Mouse (Mus musculus) forebrain, embryonic 11.5 days (tissue): ENCODE measurements around the gene Chka. TPM values are rescaled to one million over a fixed set of nuclear protein-coding genes. Genes with fewer than 3 reads are reported as not detected.

Experiments used
- ATAC-seq: fragments of 200-750 bp; cut with Nextera tagmentation; replicated peaks from 2 replicates; pipeline ENCODE4 v1.8.0; 2017; ENCODE audit warnings: moderate TSS enrichment; ENCODE audit not compliant: low FRiP score
- DNase-seq: peaks from one replicate; pipeline ENCODE4 v3.0.0-alpha.2; 2017; ENCODE audit warnings: low spot score
- H3K27ac ChIP-seq: fragments of 300-500 bp; sonication (generic); 2 replicates; pipeline ENCODE4 v1.5.1; 2014; ENCODE audit warnings: low read depth, low read length
- H3K27me3 ChIP-seq: fragments of 300-500 bp; sonication (generic); 2 replicates; pipeline ENCODE4 v1.6.1; 2014; ENCODE audit warnings: mild to moderate bottlenecking, low read length, mixed read lengths; ENCODE audit not compliant: control insufficient read depth, insufficient read depth
- H3K36me3 ChIP-seq: fragments of 300-500 bp; sonication (generic); 2 replicates; pipeline ENCODE4 v1.6.1; 2014; ENCODE audit warnings: mild to moderate bottlenecking, low read length, moderate library complexity, mixed read lengths; ENCODE audit not compliant: control insufficient read depth, insufficient read depth
- H3K4me1 ChIP-seq: fragments of 300-500 bp; sonication (generic); replicated peaks from 2 replicates; pipeline ENCODE4 v1.6.1; 2014; ENCODE audit warnings: low read length, mixed read lengths; ENCODE audit not compliant: control insufficient read depth, insufficient read depth
- H3K4me2 ChIP-seq: fragments of 300-500 bp; sonication (generic); 2 replicates; pipeline ENCODE4 v1.6.1; 2014; ENCODE audit warnings: low read depth, mild to moderate bottlenecking, low read length, moderate library complexity, mixed read lengths; ENCODE audit not compliant: severe bottlenecking
- H3K4me3 ChIP-seq: fragments of 300-500 bp; sonication (generic); 2 replicates; pipeline ENCODE4 v1.5.1; 2014; ENCODE audit warnings: low read depth, low read length
- H3K9ac ChIP-seq: fragments of 300-500 bp; sonication (generic); 2 replicates; pipeline ENCODE4 v1.6.1; 2014; ENCODE audit warnings: low read length
- H3K9me3 ChIP-seq: fragments of 300-500 bp; sonication (generic); 2 replicates; pipeline ENCODE4 v1.6.1; 2016; ENCODE audit warnings: low read length, mixed read lengths; ENCODE audit not compliant: control insufficient read depth
- WGBS: fragments of 180-500 bp; shearing (Covaris S2); extraction: QIAGEN DNeasy Blood & Tissue Kit; methylation state at CpG from one replicate; pipeline ENCODE4 v1.1.7; 2014; 5-methylcytosine and 5-hydroxymethylcytosine counted together
- polyA plus RNA-seq: library from polyadenylated mRNA; unstranded; fragments of >200 nt; fragmentation: Nextera tagmentation; extraction: Ambion mirVana; gene quantifications from 2 replicates; pipeline ENCODE4 v1.2.1, GENCODE M21; 2014

Chka gene
- polyA plus RNA-seq, 1 experiment from 2014 or later: 70.0 TPM

GRCm38 (mm10) chr19:3898952-3899351 is 47.4 kb downstream of the Chka start:
- no peaks in the 10 kb centered on the region for H3K9me3 ChIP-seq
- WGBS: 88% methylated on average over 7 of the region's 7 CpGs
- no peak for ATAC-seq
- no peak for DNase-seq
- H3K9ac ChIP-seq: no peak overlapping the region
- H3K4me2 ChIP-seq: no peak overlapping the region
- H3K4me1 ChIP-seq: peaks cover 4% of the 10 kb centered on the region; the same call in 1 of the 2 replicates
- H3K27me3 ChIP-seq: no peaks in the 10 kb centered on the region
- peaks cover 9% of the 10 kb centered on the region; the same call in 1 of the 2 replicates for H3K36me3 ChIP-seq
- no peak overlapping the region for H3K27ac ChIP-seq
- no peak overlapping the region for H3K4me3 ChIP-seq

- H3K36me3 ChIP-seq: peaks cover 5% of the 10 kb centered on the region; the same call in 1 of the 2 replicates
- no peak overlapping the region for H3K27ac ChIP-seq
- H3K9ac ChIP-seq: no peak overlapping the region
- peaks cover 4% of the 10 kb centered on the region; the same call in 1 of the 2 replicates for H3K4me1 ChIP-seq
- WGBS: 96% methylated on average over 4 of the region's 4 CpGs
- no peak overlapping the region for H3K4me2 ChIP-seq
- no peak for DNase-seq
- no peaks in the 10 kb centered on the region for H3K9me3 ChIP-seq
- no peaks in the 10 kb centered on the region for H3K27me3 ChIP-seq
- H3K4me3 ChIP-seq: no peak overlapping the region
- ATAC-seq: no peak
Measured at GRCm38 (mm10) chr19:3899618-3900017, 48.0 kb downstream of the Chka start.

GRCm38 (mm10) chr19:3902966-3903365 is 51.4 kb downstream of the Chka start:
- Histone ChIP-seq H3K27ac (no peak overlapping the region), H3K4me1 (peaks cover 7% of the 10 kb centered on the region; the same call in 1 of the 2 replicates), H3K4me3 (no peak overlapping the region), H3K36me3 (no peaks in the 10 kb centered on the region), H3K9ac (no peak overlapping the region), H3K9me3 (no peaks in the 10 kb centered on the region), H3K27me3 (no peaks in the 10 kb centered on the region; the same call in 1 of the 2 replicates), H3K4me2 (no peak overlapping the region)
- no peak for ATAC-seq
- no peak for DNase-seq
- 83% methylated on average over 12 of the region's 12 CpGs for WGBS

- no peak for DNase-seq
- Histone ChIP-seq H3K4me1 (peaks cover 7% of the 10 kb centered on the region; the same call in 1 of the 2 replicates), H3K4me3 (no peak overlapping the region), H3K27me3 (no peaks in the 10 kb centered on the region; the same call in 1 of the 2 replicates), H3K9me3 (no peaks in the 10 kb centered on the region), H3K9ac (no peak overlapping the region), H3K4me2 (no peak overlapping the region), H3K36me3 (peaks cover 3% of the 10 kb centered on the region; the same call in 1 of the 2 replicates), H3K27ac (no peak overlapping the region)
- ATAC-seq: no peak
- 57% methylated on average over 25 of the region's 25 CpGs for WGBS
Measured at GRCm38 (mm10) chr19:3903648-3904362, 52.2 kb downstream of the Chka start.

GRCm38 (mm10) chr19:3904363-3904675 is 52.7 kb downstream of the Chka start:
- H3K27me3 ChIP-seq: no peaks in the 10 kb centered on the region; the same call in 1 of the 2 replicates
- no peak for ATAC-seq
- peaks cover 3% of the 10 kb centered on the region; the same call in 1 of the 2 replicates for H3K36me3 ChIP-seq
- H3K4me3 ChIP-seq: no peak overlapping the region
- H3K9ac ChIP-seq: no peak overlapping the region
- H3K9me3 ChIP-seq: no peaks in the 10 kb centered on the region
- no peak overlapping the region for H3K4me2 ChIP-seq
- no peak for DNase-seq
- H3K27ac ChIP-seq: no peak overlapping the region
- peaks cover 7% of the 10 kb centered on the region; the same call in 1 of the 2 replicates for H3K4me1 ChIP-seq
- 69% methylated on average over 10 of the region's 10 CpGs for WGBS

GRCm38 (mm10) chr19:3905261-3905969 is 53.8 kb downstream of the Chka start:
- ATAC-seq (no peak), DNase-seq (no peak)
- WGBS: 50% methylated on average over 6 of the region's 6 CpGs
- H3K4me1 ChIP-seq: peaks cover 7% of the 10 kb centered on the region; the same call in 1 of the 2 replicates
- H3K4me3 ChIP-seq: no peak overlapping the region
- no peaks in the 10 kb centered on the region for H3K9me3 ChIP-seq
- no peaks in the 10 kb centered on the region; the same call in 1 of the 2 replicates for H3K27me3 ChIP-seq
- no peak overlapping the region for H3K9ac ChIP-seq
- no peak overlapping the region for H3K4me2 ChIP-seq
- H3K36me3 ChIP-seq: peaks cover 3% of the 10 kb centered on the region; the same call in 1 of the 2 replicates
- H3K27ac ChIP-seq: no peak overlapping the region

GRCm38 (mm10) chr19:3906326-3906725 is 54.8 kb downstream of the Chka start:
- H3K9me3 ChIP-seq: no peaks in the 10 kb centered on the region
- H3K4me2 ChIP-seq: peak overlapping the region; percentile 60
- H3K27me3 ChIP-seq: no peaks in the 10 kb centered on the region; the same call in 1 of the 2 replicates
- WGBS: 45% methylated on average over 10 of the region's 10 CpGs
- H3K36me3 ChIP-seq: peaks cover 3% of the 10 kb centered on the region; the same call in 1 of the 2 replicates
- peak overlapping the region; percentile 31 for H3K4me3 ChIP-seq
- H3K4me1 ChIP-seq: peaks cover 7% of the 10 kb centered on the region; the same call in 1 of the 2 replicates
- H3K27ac ChIP-seq: no peak overlapping the region
- peak overlapping the region; percentile 46 for H3K9ac ChIP-seq
- no peak for DNase-seq
- no peak for ATAC-seq

GRCm38 (mm10) chr19:3906795-3907786 is 55.5 kb downstream of the Chka start, which contains the start of gene Tcirg1:
Tcirg1 (minus strand) TSS chr19:3907133.
- peak within 1 kb of the TSS; percentile 46 for H3K9ac ChIP-seq
- H3K27me3 ChIP-seq: no peaks in the 10 kb centered on the region; the same call in 1 of the 2 replicates
- peak within 1 kb of the TSS; percentile 60 for H3K4me2 ChIP-seq
- H3K9me3 ChIP-seq: no peaks in the 10 kb centered on the region
- peaks cover 3% of the 10 kb centered on the region; the same call in 1 of the 2 replicates for H3K36me3 ChIP-seq
- H3K27ac ChIP-seq: no peak within 1 kb of the TSS
- peak; percentile 77 for DNase-seq
- 6% methylated on average over 36 of the region's 36 CpGs for WGBS
- ATAC-seq: peak; percentile 58; the same call in 1 of the 2 replicates
- H3K4me1 ChIP-seq: peaks cover 7% of the 10 kb centered on the region; the same call in 1 of the 2 replicates
- peak within 1 kb of the TSS; percentile 31 for H3K4me3 ChIP-seq
